Mouse (Mus musculus) spleen, adult 2 months (tissue): ENCODE measurements around the gene Ogdhl.

ENCODE experiments used
- CTCF ChIP-seq: fragments of 200-500 bp; IDR thresholded peaks from 2 replicates; pipeline ENCODE4 v1.5.1; 2011; ENCODE audit warnings: mild to moderate bottlenecking, inconsistent platforms; ENCODE audit not compliant: insufficient read depth, insufficient read length, insufficient replicate concordance; ENCODE audit errors: extremely low read depth
- POLR2A ChIP-seq: fragments of 200-500 bp; IDR thresholded peaks from 2 replicates; pipeline ENCODE4 v1.6.1; 2011; ENCODE audit warnings: low read depth, low read length, inconsistent platforms

DNA sequence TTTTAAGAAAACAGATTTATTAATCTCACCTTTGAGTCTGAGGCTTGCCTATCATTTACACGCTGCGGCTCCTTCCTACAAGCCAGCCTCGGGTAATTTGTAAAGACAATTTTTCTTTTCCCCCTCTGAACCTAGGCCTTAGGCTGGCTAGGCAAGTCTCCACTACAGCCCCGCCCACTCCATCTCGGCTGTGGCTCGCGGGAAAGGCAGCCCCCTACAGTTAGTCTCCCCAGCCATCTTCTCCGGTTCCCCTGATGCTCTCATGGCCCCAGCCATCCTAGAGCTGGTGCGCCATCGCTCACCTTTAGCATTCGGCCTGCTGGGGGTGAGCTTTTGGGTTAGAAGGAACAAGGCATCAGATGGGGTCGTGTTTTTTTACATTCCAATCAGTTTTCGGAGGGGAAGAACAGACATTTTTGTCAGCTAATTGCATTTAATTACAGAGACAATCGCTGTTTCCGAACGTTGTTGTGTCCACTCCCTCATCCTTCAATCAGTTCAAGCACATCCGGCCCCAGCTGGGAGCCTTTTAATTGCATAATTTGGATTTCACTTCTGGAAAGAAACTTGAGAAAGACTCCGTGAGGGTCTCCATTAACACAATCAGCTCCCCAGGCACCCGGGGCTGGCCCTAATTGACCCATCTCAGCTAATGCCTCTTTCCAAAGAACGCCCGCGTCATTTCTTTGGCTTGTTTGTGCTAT lies 57.7 kb downstream of the Ogdhl start:
- TF ChIP-seq CTCF: no peak
- no peak for TF ChIP-seq POLR2A
